Mouse (Mus musculus) adrenal gland, postnatal 10 days (tissue): Measurements from ENCODE around the gene Zfp467. TPM values are rescaled to one million over a fixed set of nuclear protein-coding genes. Genes with fewer than 3 reads are reported as not detected.

ENCODE experiments used
- DNase-seq: peaks from one replicate; pipeline ENCODE4 v3.0.0; 2021; ENCODE audit warnings: mixed read lengths
- microRNA-seq: library from miRNA; unstranded; fragments of <30 nt; microRNA quantifications from one replicate; pipeline ENCODE4 v1.2.0, GENCODE M21; 2021
- total RNA-seq, 2 experiments: library from RNA; stranded (reverse); gene quantifications; 2 replicates each; pipeline ENCODE4 v1.2.3; 2021

Gene Zfp467
- total RNA-seq, 2 experiments from 2014 or later = 33.2 to 50.2 TPM

GRCm38 (mm10) chr6:48411193-48412092 is 34.2 kb downstream of the Zfp467 start:
- peak; percentile 67 for DNase-seq

- no peak for DNase-seq
Measured at GRCm38 (mm10) chr6:48410551-48410950, 35.1 kb downstream of the Zfp467 start.

GRCm38 (mm10) chr6:48409726-48410343 is 35.8 kb downstream of the Zfp467 start:
- no peak for DNase-seq

- no peak for DNase-seq
Measured at GRCm38 (mm10) chr6:48404071-48404470, 41.6 kb downstream of the Zfp467 start.

GRCm38 (mm10) chr6:48399906-48400305 is 45.7 kb downstream of the Zfp467 start:
- DNase-seq = no peak

- peak; percentile 59 for DNase-seq
Measured at GRCm38 (mm10) chr6:48397336-48397735, 48.3 kb downstream of the Zfp467 start.

- no peak for DNase-seq
Measured at GRCm38 (mm10) chr6:48396686-48397085, 48.9 kb downstream of the Zfp467 start.

- DNase-seq = no peak
Measured at GRCm38 (mm10) chr6:48396008-48396595, 49.5 kb downstream of the Zfp467 start.

GRCm38 (mm10) chr6:48395105-48396007 is 50.3 kb downstream of the Zfp467 start, which contains the start of gene Krba1:
TSS of gene Krba1 (plus strand) at chr6:48395586.
- peak; percentile 89 for DNase-seq

GRCm38 (mm10) chr6:48393811-48394210 is 51.8 kb downstream of the Zfp467 start:
- no peak for DNase-seq

GRCm38 (mm10) chr6:48388221-48388620 is 57.4 kb downstream of the Zfp467 start:
- no peak for DNase-seq

Small RNAs within 50 kb of the gene (microRNA-seq; reads per million reads assigned to microRNA genes)
- gene Gm24325 = not detected

Other genes starting within 250 kb of the Zfp467 start
- 10 to 100 TPM; 20.9 to 38.5 TPM for gene Krba1, start 50.2 kb downstream of the Zfp467 start, total RNA-seq
- gene Sspo, start 2.4 kb upstream of the Zfp467 start, total RNA-seq = 1 to 10 TPM; 1.5 to 2.9 TPM
- 10 to 100 TPM; 35.9 to 42.8 TPM for gene Atp6v0e2, start 91.8 kb upstream of the Zfp467 start, total RNA-seq
- 10 to 100 TPM; 25.1 to 27.3 TPM for gene Lrrc61, start 109.0 kb upstream of the Zfp467 start, total RNA-seq
- gene Rarres2, start 127.0 kb upstream of the Zfp467 start, total RNA-seq = 100 to 1,000 TPM; 198 to 328 TPM
- not detected for gene Gm45021, start 143.8 kb upstream of the Zfp467 start, total RNA-seq
- 10 to 100 TPM; 37.6 to 42.0 TPM for gene Repin1, start 148.1 kb upstream of the Zfp467 start, total RNA-seq
- gene Gm44965, start 148.1 kb upstream of the Zfp467 start, total RNA-seq = 1 to 10 TPM in 1 of 2 experiments, not detected in 1; 1.3 TPM
- 1 to 10 TPM; 6.1 to 6.2 TPM for gene Zfp775, start 156.2 kb upstream of the Zfp467 start, total RNA-seq
- gene AI854703, start 180.9 kb upstream of the Zfp467 start, total RNA-seq = 1 to 10 TPM; 1.7 to 3.6 TPM
- 10 to 100 TPM; 11.7 to 14.8 TPM for gene Gimap8, start 201.4 kb upstream of the Zfp467 start, total RNA-seq
- gene Gimap9, start 230.3 kb upstream of the Zfp467 start, total RNA-seq = 1 to 10 TPM; 9.0 TPM
- gene Gimap4, start 238.7 kb upstream of the Zfp467 start, total RNA-seq = 10 to 100 TPM; 50.2 to 52.8 TPM